Mouse (Mus musculus): ENCODE data around the gene Rnase9.

DNA sequence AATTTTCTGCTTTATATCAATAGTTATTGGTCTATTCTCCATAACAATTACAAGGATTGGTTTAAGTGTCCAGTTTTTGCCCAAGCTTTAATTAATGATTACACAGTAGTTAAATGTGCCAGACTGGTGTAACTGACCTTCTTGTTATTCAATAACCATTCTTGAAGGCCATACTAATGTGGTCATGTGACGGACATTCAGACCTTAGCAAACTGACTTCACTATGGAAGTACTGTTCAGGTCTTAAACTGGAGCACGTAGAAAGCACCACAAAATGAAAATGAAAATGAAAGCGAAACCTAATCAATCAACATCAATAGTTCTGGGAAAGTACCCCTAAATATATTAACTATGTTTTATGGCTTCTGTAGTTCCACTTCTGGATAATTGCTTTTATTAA, 50.6 kb downstream of the Rnase9 start:
- TF ChIP-seq CTCF (IDR thresholded peaks at IDR 0.05; ENCODE audit: low read depth) (no peak), EP300 (IDR thresholded peaks at IDR 0.05; ENCODE audit: low read depth) (no peak)
